Mouse (Mus musculus) bone marrow, adult 2 months (tissue): ENCODE data around the gene Park7.

Experiments
- CTCF ChIP-seq: fragments of 200-500 bp; IDR thresholded peaks from 2 replicates; pipeline ENCODE4 v1.5.1; 2011; ENCODE audit warnings: low read length, control low read depth; ENCODE audit not compliant: control insufficient read depth, insufficient read depth
- POLR2A ChIP-seq: fragments of 200-500 bp; IDR thresholded peaks from 2 replicates; pipeline ENCODE4 v1.6.1; 2011; ENCODE audit warnings: low read depth, mild to moderate bottlenecking, control low read depth, low read length, borderline replicate concordance; ENCODE audit not compliant: control insufficient read depth

- TF ChIP-seq CTCF = no peak
- no peak for TF ChIP-seq POLR2A
These were observed 10.1 kb upstream of the Park7 start for GRCm38 (mm10) chr4:150924308-150924707.
